Mouse (Mus musculus) T-helper 1 cell (primary cell): ENCODE measurements around the gene Sgtb.

ENCODE experiments used
- in situ Hi-C: fragments of 300-600 bp; cut with MboI, MseI; formaldehyde crosslinking; loops from one replicate; pipeline ENCODE4 v1.15.1; 2025; ENCODE audit warnings: high pct_unique_total_duplicates

The Sgtb gene

GRCm38 (mm10) chr13:104109288-104109815 lies at the start of gene Sgtb, which contains the start of gene Nln:
Sgtb (plus strand) TSS chr13:104109741.
Nln (minus strand) TSS chr13:104109614.
- in situ Hi-C loops = no loop called here

- in situ Hi-C loops = no loop called here
Measured at GRCm38 (mm10) chr13:104060231-104060630, 49.3 kb upstream of the Sgtb start.

- in situ Hi-C loops = no loop called here
Measured at GRCm38 (mm10) chr13:104061975-104062750, 47.4 kb upstream of the Sgtb start.

GRCm38 (mm10) chr13:104063061-104063460 lies 46.5 kb upstream of the Sgtb start:
- in situ Hi-C loops = no loop called here

GRCm38 (mm10) chr13:104065649-104066347 lies 43.7 kb upstream of the Sgtb start:
- in situ Hi-C loops = no loop called here

- in situ Hi-C loops = no loop called here
Measured at GRCm38 (mm10) chr13:104069216-104069615, 40.3 kb upstream of the Sgtb start.

GRCm38 (mm10) chr13:104070703-104071102 lies 38.8 kb upstream of the Sgtb start:
- in situ Hi-C loops = loop anchor here (10.0 kb wide), 1 partner anchor 1146 kb away; no protein-coding TSS in a partner anchor

GRCm38 (mm10) chr13:104072351-104072750 lies 37.2 kb upstream of the Sgtb start:
- in situ Hi-C loops = loop anchor here (10.0 kb wide), 1 partner anchor 1148 kb away; no protein-coding TSS in a partner anchor

- in situ Hi-C loops = loop anchor here (10.0 kb wide), 1 partner anchor 1149 kb away; no protein-coding TSS in a partner anchor
Measured at GRCm38 (mm10) chr13:104074230-104074629, 35.3 kb upstream of the Sgtb start.

- in situ Hi-C loops = loop anchor here (10.0 kb wide), 1 partner anchor 1150 kb away; no protein-coding TSS in a partner anchor
Measured at GRCm38 (mm10) chr13:104074731-104075130, 34.8 kb upstream of the Sgtb start.

GRCm38 (mm10) chr13:104076993-104077392 lies 32.5 kb upstream of the Sgtb start:
- in situ Hi-C loops = loop anchor here (10.0 kb wide), 1 partner anchor 1152 kb away; no protein-coding TSS in a partner anchor

GRCm38 (mm10) chr13:104082504-104082903 lies 27.0 kb upstream of the Sgtb start:
- in situ Hi-C loops = loop anchor here (10.0 kb wide), 1 partner anchor 298 kb away; no protein-coding TSS in a partner anchor

GRCm38 (mm10) chr13:104084600-104084999 lies 24.9 kb upstream of the Sgtb start:
- in situ Hi-C loops = loop anchor here (10.0 kb wide), 1 partner anchor 300 kb away; no protein-coding TSS in a partner anchor

GRCm38 (mm10) chr13:104089387-104089786 lies 20.2 kb upstream of the Sgtb start:
- in situ Hi-C loops = loop anchor here (10.0 kb wide), 1 partner anchor 305 kb away; no protein-coding TSS in a partner anchor

GRCm38 (mm10) chr13:104091734-104092133 lies 17.8 kb upstream of the Sgtb start:
- in situ Hi-C loops = no loop called here

GRCm38 (mm10) chr13:104094531-104095385 lies 14.8 kb upstream of the Sgtb start:
- in situ Hi-C loops = no loop called here

- in situ Hi-C loops = no loop called here
Measured at GRCm38 (mm10) chr13:104095955-104096354, 13.6 kb upstream of the Sgtb start.

- in situ Hi-C loops = no loop called here
Measured at GRCm38 (mm10) chr13:104097190-104097589, 12.4 kb upstream of the Sgtb start.

- in situ Hi-C loops = no loop called here
Measured at GRCm38 (mm10) chr13:104100416-104100815, 9.1 kb upstream of the Sgtb start.

GRCm38 (mm10) chr13:104101606-104102235 lies 7.8 kb upstream of the Sgtb start:
- in situ Hi-C loops = no loop called here
